Mouse (Mus musculus) liver, embryonic 13.5 days (tissue): Measurements from ENCODE around the gene Fam240a. TPM values are rescaled to one million over a fixed set of nuclear protein-coding genes. Genes with fewer than 3 reads are reported as not detected.
A peak's percentile ranks its signal among the peaks of the same experiment; 100 is the strongest.

Source experiments
- ATAC-seq: fragments of 200-750 bp; cut with Nextera tagmentation; 2 replicates; pipeline ENCODE4 v1.8.0; 2017; ENCODE audit warnings: low read depth, mild to moderate bottlenecking, moderate number of reproducible peaks, moderate library complexity
- DNase-seq: peaks from one replicate; pipeline ENCODE4 v3.0.0; 2022
- H3K27ac ChIP-seq: fragments of 300-500 bp; sonication (generic); 2 replicates; pipeline ENCODE4 v1.5.1; 2015; ENCODE audit warnings: moderate library complexity, mild to moderate bottlenecking, inconsistent platforms
- H3K27me3 ChIP-seq: fragments of 300-500 bp; sonication (generic); 2 replicates; pipeline ENCODE4 v1.6.1; 2015; ENCODE audit warnings: mild to moderate bottlenecking, inconsistent platforms
- H3K36me3 ChIP-seq: fragments of 300-500 bp; sonication (generic); 2 replicates; pipeline ENCODE4 v1.6.1; 2015; ENCODE audit warnings: mild to moderate bottlenecking, inconsistent platforms
- H3K4me1 ChIP-seq: fragments of 300-500 bp; sonication (generic); replicated peaks from 2 replicates; pipeline ENCODE4 v1.6.1; 2015; ENCODE audit warnings: inconsistent platforms
- H3K4me2 ChIP-seq: fragments of 300-500 bp; sonication (generic); 2 replicates; pipeline ENCODE4 v1.6.1; 2015; ENCODE audit warnings: inconsistent platforms, mild to moderate bottlenecking, moderate library complexity
- H3K4me3 ChIP-seq: fragments of 300-500 bp; sonication (generic); replicated peaks from 2 replicates; pipeline ENCODE4 v1.5.1; 2015; ENCODE audit warnings: mild to moderate bottlenecking, inconsistent platforms
- H3K9ac ChIP-seq: fragments of 300-500 bp; sonication (generic); 2 replicates; pipeline ENCODE4 v1.6.1; 2015; ENCODE audit warnings: mild to moderate bottlenecking, inconsistent platforms
- H3K9me3 ChIP-seq: fragments of 300-500 bp; sonication (generic); replicated peaks from 2 replicates; pipeline ENCODE4 v1.6.1; 2016; ENCODE audit warnings: inconsistent platforms
- WGBS: fragments of 180-500 bp; shearing (Covaris S2); methylation state at CpG from one replicate; pipeline ENCODE4 v1.1.7; 2015; ENCODE audit not compliant: insufficient replicate concordance; 5-methylcytosine and 5-hydroxymethylcytosine counted together
- polyA plus RNA-seq: library from polyadenylated mRNA; unstranded; fragments of >200 nt; fragmentation: Nextera tagmentation; extraction: Ambion mirVana; gene quantifications from 2 replicates; pipeline ENCODE4 v1.2.1, GENCODE M21; 2015

The Fam240a gene
- polyA plus RNA-seq, 1 experiment from 2014 or later: not detected

DNA sequence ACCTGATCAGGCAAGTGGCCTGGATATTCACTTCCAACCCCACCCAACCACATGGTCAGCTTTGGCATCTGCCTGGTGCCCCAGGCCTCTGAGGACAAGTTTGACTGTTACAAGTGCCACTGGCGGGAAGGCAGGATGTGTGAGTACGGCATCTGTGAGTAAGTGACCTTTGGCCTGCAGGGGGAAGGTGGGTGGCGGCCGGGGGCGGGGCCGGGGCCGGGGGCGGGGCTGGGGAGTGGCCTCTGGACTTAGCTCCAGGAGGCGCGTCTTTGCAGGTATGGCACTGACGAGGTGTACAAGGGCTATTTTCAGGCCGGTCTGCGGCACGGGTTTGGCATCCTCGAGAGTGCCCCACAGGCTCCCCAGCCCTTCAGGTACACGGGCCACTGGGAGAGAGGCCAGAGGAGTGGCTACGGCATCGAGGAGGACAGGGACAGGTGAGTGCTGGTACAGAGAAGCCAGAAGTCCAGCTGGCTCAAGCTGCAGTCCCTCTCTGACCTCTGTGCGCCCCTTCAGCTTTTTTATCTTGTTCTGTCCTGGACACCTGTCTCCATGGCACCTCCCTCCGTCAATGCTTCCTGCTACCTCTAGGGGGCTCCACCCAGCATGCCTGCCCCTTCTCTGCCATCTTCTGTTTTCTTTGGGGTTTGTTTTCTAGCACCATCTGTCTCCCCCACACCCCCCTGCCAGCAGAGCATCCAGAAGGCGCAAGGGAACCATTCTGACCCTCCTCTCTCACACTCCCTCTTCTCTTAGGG lies 26.5 kb downstream of the Fam240a start:
- H3K4me3 ChIP-seq: no peak overlapping the region
- H3K4me2 ChIP-seq: peak overlapping the region; percentile 44
- H3K9ac ChIP-seq: no peak overlapping the region
- ATAC-seq (peak; percentile 45), DNase-seq (no peak)
- 13% methylated on average over 21 of the region's 21 CpGs for WGBS
- H3K4me1 ChIP-seq: peaks cover 21% of the 10 kb centered on the region
- H3K27me3 ChIP-seq: no peaks in the 10 kb centered on the region
- peak overlapping the region; percentile 43; the same call in 1 of the 2 replicates for H3K27ac ChIP-seq
- H3K9me3 ChIP-seq: no peaks in the 10 kb centered on the region
- no peaks in the 10 kb centered on the region for H3K36me3 ChIP-seq

DNA sequence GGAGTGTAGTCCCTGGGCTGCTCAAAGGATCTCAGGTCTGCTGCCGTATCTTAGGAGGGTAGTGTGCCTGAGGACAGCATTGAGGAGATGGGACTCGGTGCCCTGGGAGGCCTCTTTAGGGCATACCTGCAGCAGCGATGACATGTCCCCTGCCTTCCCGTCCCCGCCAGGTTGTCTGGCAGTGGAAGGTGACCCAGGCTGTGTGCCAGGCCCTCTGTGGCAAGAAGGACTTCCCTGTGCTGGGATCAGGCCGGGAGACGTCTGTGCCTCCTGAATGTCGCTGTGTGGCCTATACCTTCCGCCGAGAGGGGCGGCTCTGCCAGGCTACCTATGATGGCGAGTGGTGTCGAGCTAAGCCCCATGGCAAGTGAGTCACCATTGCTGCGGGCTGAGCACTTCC lies 27.7 kb downstream of the Fam240a start:
- H3K27ac ChIP-seq: no peak overlapping the region
- no peak overlapping the region for H3K4me3 ChIP-seq
- H3K4me2 ChIP-seq: no peak overlapping the region
- no peak overlapping the region for H3K9ac ChIP-seq
- DNase-seq: no peak
- H3K27me3 ChIP-seq: no peaks in the 10 kb centered on the region
- H3K4me1 ChIP-seq: peaks cover 21% of the 10 kb centered on the region
- H3K9me3 ChIP-seq: no peaks in the 10 kb centered on the region
- ATAC-seq: no peak
- no peaks in the 10 kb centered on the region for H3K36me3 ChIP-seq
- 83% methylated on average over 14 of the region's 14 CpGs for WGBS

DNA sequence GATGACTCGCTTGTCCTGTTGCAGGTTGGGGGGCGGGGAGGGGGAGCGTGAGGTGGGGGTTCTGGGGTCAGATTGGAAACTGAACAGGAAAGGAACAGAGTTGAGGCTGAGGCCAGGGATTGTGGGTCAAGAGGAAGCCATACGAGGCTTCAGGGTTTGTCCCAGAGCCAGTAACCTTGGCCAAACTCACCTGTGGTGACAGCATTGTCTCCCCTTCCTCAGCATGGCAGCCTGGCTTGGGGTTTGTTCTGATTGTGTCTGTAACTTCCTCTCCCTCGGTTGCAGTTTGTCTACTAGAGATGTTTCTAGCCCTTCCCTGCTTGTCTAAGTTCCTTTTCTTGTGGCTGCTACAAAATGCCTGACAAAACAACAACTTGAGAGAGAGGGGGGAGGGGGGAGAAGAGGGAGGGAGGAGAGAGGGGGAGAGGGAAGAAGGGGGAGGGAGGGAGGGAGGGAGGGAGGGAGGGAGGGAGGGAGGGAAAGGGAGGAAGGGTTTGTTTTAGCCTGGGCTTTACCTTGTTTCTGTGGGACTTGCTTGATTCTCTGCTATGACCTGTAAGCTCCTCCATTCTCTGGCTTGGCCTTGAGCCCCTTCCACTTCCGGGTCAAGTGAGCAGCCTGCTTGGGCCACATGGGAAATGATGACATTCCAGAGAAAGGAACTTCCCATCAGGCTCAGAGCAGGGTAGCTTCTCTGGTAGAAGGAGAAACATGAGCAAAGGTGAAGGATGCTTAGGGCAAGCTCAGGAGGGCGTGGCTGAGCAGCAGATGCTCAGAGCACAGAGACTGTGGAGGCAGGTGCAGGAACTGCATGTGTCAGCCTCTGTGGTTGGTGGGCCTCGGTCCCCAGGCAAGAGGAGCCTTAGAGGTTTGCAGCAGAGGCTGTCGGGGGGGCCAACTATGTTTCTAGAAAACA lies 29.0 kb downstream of the Fam240a start:
- DNase-seq: no peak
- H3K36me3 ChIP-seq: no peaks in the 10 kb centered on the region; the same call in 1 of the 2 replicates
- ATAC-seq: no peak
- no peaks in the 10 kb centered on the region for H3K9me3 ChIP-seq
- no peak overlapping the region for H3K27ac ChIP-seq
- H3K9ac ChIP-seq: no peak overlapping the region
- no peak overlapping the region for H3K4me2 ChIP-seq
- H3K27me3 ChIP-seq: no peaks in the 10 kb centered on the region
- WGBS: 47% methylated on average over 9 of the region's 9 CpGs
- peaks cover 21% of the 10 kb centered on the region for H3K4me1 ChIP-seq
- H3K4me3 ChIP-seq: no peak overlapping the region

- Histone ChIP-seq H3K9me3 (no peaks in the 10 kb centered on the region), H3K4me2 (no peak overlapping the region), H3K4me3 (no peak overlapping the region), H3K9ac (no peak overlapping the region), H3K27me3 (peaks cover 39% of the 10 kb centered on the region), H3K4me1 (peaks cover 26% of the 10 kb centered on the region), H3K36me3 (no peaks in the 10 kb centered on the region; the same call in 1 of the 2 replicates), H3K27ac (no peak overlapping the region)
- 53% methylated on average over 7 of the region's 7 CpGs for WGBS
- ATAC-seq: no peak
- no peak for DNase-seq
Observed at GRCm38 (mm10) chr9:110881953-110882352, 34.7 kb downstream of the Fam240a start.

- no peaks in the 10 kb centered on the region; the same call in 1 of the 2 replicates for H3K36me3 ChIP-seq
- no peak for DNase-seq
- peak overlapping the region; percentile 62 for H3K4me2 ChIP-seq
- ATAC-seq: no peak
- no peak overlapping the region for H3K9ac ChIP-seq
- H3K4me3 ChIP-seq: peak overlapping the region; percentile 57
- peaks cover 29% of the 10 kb centered on the region for H3K4me1 ChIP-seq
- H3K27me3 ChIP-seq: peaks cover 39% of the 10 kb centered on the region
- no peak overlapping the region for H3K27ac ChIP-seq
- 48% methylated on average over 4 of the region's 4 CpGs for WGBS
- no peaks in the 10 kb centered on the region for H3K9me3 ChIP-seq
Observed at GRCm38 (mm10) chr9:110880772-110881171, 35.9 kb downstream of the Fam240a start.

DNA sequence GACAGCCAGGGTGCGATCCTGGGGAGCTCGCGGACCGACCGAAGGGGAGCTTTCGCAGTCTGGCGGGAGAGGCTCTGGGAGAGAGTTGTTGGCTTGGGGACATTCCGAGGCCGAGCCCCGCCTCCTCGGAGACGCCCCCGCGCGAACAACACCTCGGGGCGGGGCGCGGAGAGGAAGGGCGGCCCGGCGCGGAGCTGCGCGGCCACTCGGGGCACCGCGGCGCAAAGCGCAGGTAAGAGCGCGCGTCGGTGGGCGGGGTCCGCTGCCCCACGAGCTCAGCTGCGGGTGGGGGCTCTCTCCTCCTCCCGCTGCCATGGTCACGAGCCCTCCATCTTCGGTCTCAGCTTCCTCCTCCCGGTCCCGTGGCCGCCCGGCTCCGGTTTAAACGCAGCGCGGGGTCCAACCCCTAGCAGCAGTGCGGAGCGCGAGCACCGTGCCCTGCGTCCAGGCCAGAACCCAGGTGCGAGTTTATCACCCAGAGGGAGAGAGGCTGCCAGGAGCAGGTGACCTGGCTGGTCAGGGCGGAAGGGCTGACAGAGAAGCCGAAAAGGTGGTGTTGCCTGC lies 36.6 kb downstream of the Fam240a start, which contains the start of gene Tmie:
Tmie (minus strand) TSS at position 116 of the 564 bp plus-strand sequence.
- Histone ChIP-seq H3K9me3 (no peaks in the 10 kb centered on the region), H3K27ac (peak within 1 kb of the TSS; percentile 61; the same call in 1 of the 2 replicates), H3K27me3 (peaks cover 42% of the 10 kb centered on the region), H3K4me2 (peak within 1 kb of the TSS; percentile 62), H3K36me3 (no peaks in the 10 kb centered on the region; the same call in 1 of the 2 replicates), H3K4me1 (peaks cover 29% of the 10 kb centered on the region), H3K9ac (peak within 1 kb of the TSS; percentile 55; the same call in 1 of the 2 replicates), H3K4me3 (peak within 1 kb of the TSS; percentile 57)
- ATAC-seq: peak; percentile 37
- no peak for DNase-seq
- under 1% methylated on average over 57 of the region's 57 CpGs for WGBS

GRCm38 (mm10) chr9:110879191-110879920 lies 37.3 kb downstream of the Fam240a start, which contains the start of gene Als2cl:
Gene Als2cl (plus strand): TSS chr9:110879870.
- no peaks in the 10 kb centered on the region for H3K9me3 ChIP-seq
- peak within 1 kb of the TSS; percentile 55; the same call in 1 of the 2 replicates for H3K9ac ChIP-seq
- H3K4me1 ChIP-seq: peaks cover 36% of the 10 kb centered on the region
- peaks cover 48% of the 10 kb centered on the region for H3K27me3 ChIP-seq
- no peaks in the 10 kb centered on the region; the same call in 1 of the 2 replicates for H3K36me3 ChIP-seq
- no peak for ATAC-seq
- H3K27ac ChIP-seq: peak within 1 kb of the TSS; percentile 61; the same call in 1 of the 2 replicates
- peak within 1 kb of the TSS; percentile 57 for H3K4me3 ChIP-seq
- 21% methylated on average over 12 of the region's 12 CpGs for WGBS
- no peak for DNase-seq
- H3K4me2 ChIP-seq: peak within 1 kb of the TSS; percentile 62

DNA sequence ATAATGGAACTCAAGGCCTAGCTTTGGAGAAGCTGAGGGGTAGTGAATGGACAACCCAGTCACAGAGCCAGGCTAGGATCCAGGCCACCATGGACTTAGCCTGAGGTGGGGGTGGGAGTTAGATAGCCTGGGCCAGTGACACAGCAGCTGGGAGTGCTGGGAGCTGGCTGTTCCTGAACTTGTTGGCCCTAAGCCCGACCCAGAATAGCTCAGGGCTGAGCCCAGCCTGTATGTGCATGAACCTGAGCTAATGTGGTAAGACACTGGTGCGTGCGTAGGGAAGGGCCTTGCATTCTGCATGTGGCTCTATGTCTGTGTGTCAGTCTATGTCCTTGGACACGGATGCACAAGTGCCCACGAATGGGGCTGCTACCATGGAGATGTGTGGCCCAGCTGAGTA lies 38.8 kb downstream of the Fam240a start:
- Histone ChIP-seq H3K9me3 (no peaks in the 10 kb centered on the region), H3K36me3 (no peaks in the 10 kb centered on the region), H3K4me3 (no peak overlapping the region), H3K27ac (peak overlapping the region; percentile 55), H3K27me3 (peaks cover 63% of the 10 kb centered on the region), H3K4me2 (peak overlapping the region; percentile 62; the same call in 1 of the 2 replicates), H3K4me1 (peaks cover 44% of the 10 kb centered on the region), H3K9ac (no peak overlapping the region)
- 69% methylated on average over 5 of the region's 5 CpGs for WGBS
- ATAC-seq: peak; percentile 31
- DNase-seq: no peak

GRCm38 (mm10) chr9:110877353-110877752 lies 39.3 kb downstream of the Fam240a start:
- ATAC-seq (no peak), DNase-seq (no peak)
- no peaks in the 10 kb centered on the region for H3K36me3 ChIP-seq
- no peak overlapping the region for H3K4me3 ChIP-seq
- peaks cover 44% of the 10 kb centered on the region for H3K4me1 ChIP-seq
- H3K4me2 ChIP-seq: peak overlapping the region; percentile 11; the same call in 1 of the 2 replicates
- peaks cover 68% of the 10 kb centered on the region for H3K27me3 ChIP-seq
- no peak overlapping the region for H3K9ac ChIP-seq
- H3K27ac ChIP-seq: peak overlapping the region; percentile 36; the same call in 1 of the 2 replicates
- no peaks in the 10 kb centered on the region for H3K9me3 ChIP-seq
- WGBS: 57% methylated on average over 1 of the region's 1 CpGs

GRCm38 (mm10) chr9:110875288-110875695 lies 41.4 kb downstream of the Fam240a start:
- 47% methylated on average over 4 of the region's 6 CpGs for WGBS
- H3K27ac ChIP-seq: peak overlapping the region; percentile 67
- no peak overlapping the region for H3K4me3 ChIP-seq
- no peak overlapping the region for H3K9ac ChIP-seq
- no peak overlapping the region for H3K4me2 ChIP-seq
- DNase-seq (no peak), ATAC-seq (peak; percentile 63)
- H3K4me1 ChIP-seq: peaks cover 29% of the 10 kb centered on the region
- H3K36me3 ChIP-seq: no peaks in the 10 kb centered on the region
- H3K9me3 ChIP-seq: no peaks in the 10 kb centered on the region
- peaks cover 57% of the 10 kb centered on the region for H3K27me3 ChIP-seq
